ENCODE assay signal across 1 mouse cellular context in the genomic region with DNA sequence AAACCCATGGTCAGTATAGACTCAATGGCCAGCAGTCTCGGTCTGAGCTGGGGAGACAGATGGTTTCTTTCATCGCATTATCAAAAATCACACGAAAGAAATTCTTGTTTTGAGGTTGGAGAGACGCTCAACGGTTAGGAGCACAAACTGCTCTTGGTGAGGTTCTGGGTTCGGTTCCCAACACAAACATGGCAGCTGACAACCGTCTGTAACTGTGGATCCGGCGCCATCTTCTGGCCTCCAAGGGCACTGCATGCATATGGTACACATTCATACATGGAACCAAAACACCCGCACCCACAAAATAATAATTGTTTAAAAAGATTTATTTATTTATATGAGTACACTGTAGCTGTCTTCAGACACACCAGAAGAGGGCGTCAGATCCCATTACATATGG.
A peak's percentile ranks its signal among the peaks of the same experiment; 100 is the strongest.
TF ChIP-seq lines count a peak whose summit lies in the region.

No protein-coding gene starts in this region.

TF ChIP-seq in MEL, 35 proteins besides CTCF, POLR2A, EP300 and RAD21:
- TF ChIP-seq SIN3A (IDR thresholded peaks at IDR 0.05; ENCODE audit: low read length) (no peak), MAZ (IDR thresholded peaks at IDR 0.05; ENCODE audit: low read depth, low read length) (peak; percentile 42; the same call in 1 of the 2 replicates), ZC3H11A (IDR thresholded peaks at IDR 0.05; ENCODE audit: low read depth, low read length) (peak; percentile 57), ETS1 (IDR thresholded peaks at IDR 0.05; ENCODE audit: low read depth, low read length) (no peak), SMC3 (IDR thresholded peaks at IDR 0.05; ENCODE audit: low read depth, low read length) (peak; percentile 60), HCFC1 (IDR thresholded peaks at IDR 0.05; ENCODE audit: low read depth, low read length) (0 out of 2 replicates have a peak, but pooled peaks have one; percentile 28), MXI1 (IDR thresholded peaks at IDR 0.05; ENCODE audit: low read depth, low read length) (no peak; the same call in 1 of the 2 replicates), TCF12 (IDR thresholded peaks at IDR 0.05; ENCODE audit: low read depth, low read length) (no peak), KAT2A (conservative IDR thresholded peaks at IDR 0.05; ENCODE audit: low read depth, low read length) (no peak)
